Mouse (Mus musculus): ENCODE measurements around the gene Ddrgk1.

DNA sequence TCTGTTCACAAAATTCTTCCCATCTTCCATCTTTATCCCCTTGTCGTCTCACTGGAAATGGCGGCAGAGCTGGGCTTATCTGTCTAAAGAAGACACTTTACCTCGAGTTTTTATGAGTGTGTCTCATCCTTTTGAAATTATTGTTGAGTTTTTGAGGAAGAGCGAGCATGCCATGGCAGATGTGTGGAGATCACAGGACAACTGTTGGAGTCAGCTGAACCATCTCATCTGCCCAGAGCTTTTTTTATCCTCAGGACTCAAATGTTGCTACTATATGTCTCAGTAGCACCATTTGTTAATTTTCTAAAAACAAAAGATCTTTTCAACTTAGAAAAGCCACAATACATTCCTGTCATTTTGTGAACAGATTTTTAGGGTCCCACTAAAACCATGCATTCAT, 19.3 kb downstream of the Ddrgk1 start:
- TF ChIP-seq TAL1 (IDR thresholded peaks at IDR 0.05; ENCODE audit: low read length) (no peak), GATA1 (IDR thresholded peaks at IDR 0.05; ENCODE audit: low read length) (no peak)

Data from erythroblast, embryonic 14.5 days (primary cell).